Mouse (Mus musculus) liver, embryonic 14.5 days (tissue): ENCODE measurements around the gene Ttc9.

Experiments
- CTCF ChIP-seq: IDR thresholded peaks from 2 replicates; pipeline ENCODE4 v1.5.1; 2016; ENCODE audit warnings: antibody characterized with exemption, low read depth, control low read depth
- EP300 ChIP-seq: IDR thresholded peaks from 2 replicates; pipeline ENCODE4 v1.6.1; 2016; ENCODE audit warnings: antibody characterized with exemption, low read depth

GRCm38 (mm10) chr12:81633246-81633645 is 2.2 kb downstream of the Ttc9 start:
- TF ChIP-seq CTCF, result no peak
- no peak for TF ChIP-seq EP300
